Mouse (Mus musculus) layer of hippocampus, postnatal 36 days (tissue): ENCODE data around the gene Ccnt1. TPM values are rescaled to one million over a fixed set of nuclear protein-coding genes. Genes with fewer than 3 reads are reported as not detected.
"Not testable (repeated sequence)": the region's sequence is repeated elsewhere in the genome, so short reads cannot be mapped to it uniquely, and the experiment has no call there.

Source experiments
- DNase-seq, 2 experiments: peaks; one replicate each; pipeline ENCODE4 v3.0.0; 2022
- total RNA-seq, 2 experiments: library from RNA; stranded (reverse); gene quantifications; 2 replicates each; pipeline ENCODE4 v1.2.3; 2021

The Ccnt1 gene
- total RNA-seq, 2 experiments from 2014 or later, result 37.5 to 49.6 TPM

- no peak for DNase-seq
Measured at GRCm38 (mm10) chr15:98595049-98595448, 24.3 kb upstream of the Ccnt1 start.

DNA sequence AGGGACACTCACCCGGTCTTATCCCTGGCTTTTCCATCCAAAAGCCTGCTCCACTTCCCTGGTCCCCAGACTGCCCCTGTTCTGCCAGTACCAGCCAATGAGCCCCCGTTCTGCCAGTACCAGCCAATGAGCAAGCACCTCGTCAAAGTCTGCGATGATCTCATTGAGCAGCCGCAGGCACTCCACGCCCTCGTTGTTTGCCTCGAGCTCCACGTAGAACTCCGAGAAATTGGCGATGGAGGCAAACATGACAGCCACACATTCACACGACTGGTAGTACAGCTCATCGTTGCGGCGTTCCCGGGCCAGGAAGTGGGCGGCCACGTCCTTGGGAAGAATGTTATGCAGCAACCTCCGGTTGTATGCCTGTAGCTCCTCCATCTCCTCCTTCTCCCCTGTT, 23.5 kb upstream of the Ccnt1 start:
- DNase-seq, result peak; percentile 40 to 41

- DNase-seq, result no peak
Measured at GRCm38 (mm10) chr15:98591396-98591795, 20.7 kb upstream of the Ccnt1 start.

GRCm38 (mm10) chr15:98589640-98590336, 19.1 kb upstream of the Ccnt1 start:
- no peak for DNase-seq

DNA sequence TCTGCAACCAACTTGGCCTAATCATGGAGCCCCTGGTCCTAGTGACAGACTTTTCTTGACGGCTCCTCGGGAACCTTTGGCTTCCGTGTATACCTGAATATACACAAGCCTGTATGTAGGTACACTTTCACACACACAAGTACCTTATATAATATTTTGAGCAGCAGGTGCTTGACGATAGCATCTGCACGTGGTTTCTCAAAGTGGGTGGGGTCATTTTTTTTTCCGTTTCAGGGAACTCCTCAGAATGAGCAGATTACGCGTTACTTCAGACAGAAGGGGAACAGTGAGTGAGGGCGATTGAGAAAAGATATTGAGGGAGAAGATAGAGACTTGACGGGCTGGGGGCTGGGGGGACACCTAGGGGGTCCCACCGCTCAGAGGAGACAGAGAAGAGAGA, 17.0 kb upstream of the Ccnt1 start:
- DNase-seq, result no peak

DNA sequence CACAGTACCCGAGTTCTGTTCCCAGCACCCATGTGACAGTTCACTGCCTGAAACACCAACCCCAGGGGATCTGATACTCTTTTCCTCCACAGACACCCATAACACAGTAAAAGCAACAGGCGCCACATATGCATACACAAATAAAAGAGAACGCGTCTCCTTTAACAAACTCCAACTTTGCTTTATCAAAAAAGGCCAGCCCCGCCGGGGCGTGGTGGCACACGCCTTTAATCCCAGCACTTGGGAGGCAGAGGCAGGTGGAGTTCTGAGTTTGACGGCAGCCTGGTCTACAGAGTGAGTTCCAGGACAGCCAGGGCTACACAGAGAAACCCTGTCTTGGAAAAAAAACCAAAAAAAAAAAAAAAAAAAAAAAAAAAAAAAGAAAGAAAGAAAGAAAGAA, 15.4 kb upstream of the Ccnt1 start:
- DNase-seq, result not testable (repeated sequence)

- no peak for DNase-seq
Measured at GRCm38 (mm10) chr15:98585421-98585820, 14.7 kb upstream of the Ccnt1 start.

DNA sequence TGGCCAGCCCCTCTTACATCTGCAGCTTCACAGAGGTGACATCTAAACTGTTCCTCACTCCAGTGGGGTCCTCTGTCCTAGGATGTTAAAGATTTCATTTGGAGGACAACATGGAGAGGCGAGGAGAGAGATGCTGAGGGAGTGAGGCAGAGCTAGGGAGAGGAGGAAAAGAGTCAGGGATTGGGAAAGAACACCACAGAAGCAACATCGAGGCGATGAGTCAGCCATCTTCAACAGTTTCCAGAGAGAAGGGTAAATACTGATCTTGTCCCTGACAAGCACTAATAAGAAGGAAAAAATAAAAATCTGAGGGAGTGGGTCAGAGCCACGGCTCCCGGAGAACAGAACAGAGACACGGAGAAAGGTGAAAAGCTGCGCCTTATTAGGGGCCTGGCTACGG, 12.3 kb upstream of the Ccnt1 start:
- DNase-seq, result no peak

- DNase-seq, result no peak
Measured at GRCm38 (mm10) chr15:98582410-98582809, 11.7 kb upstream of the Ccnt1 start.

GRCm38 (mm10) chr15:98579795-98580464, 9.2 kb upstream of the Ccnt1 start:
- peak; percentile 60 to 67 for DNase-seq

DNA sequence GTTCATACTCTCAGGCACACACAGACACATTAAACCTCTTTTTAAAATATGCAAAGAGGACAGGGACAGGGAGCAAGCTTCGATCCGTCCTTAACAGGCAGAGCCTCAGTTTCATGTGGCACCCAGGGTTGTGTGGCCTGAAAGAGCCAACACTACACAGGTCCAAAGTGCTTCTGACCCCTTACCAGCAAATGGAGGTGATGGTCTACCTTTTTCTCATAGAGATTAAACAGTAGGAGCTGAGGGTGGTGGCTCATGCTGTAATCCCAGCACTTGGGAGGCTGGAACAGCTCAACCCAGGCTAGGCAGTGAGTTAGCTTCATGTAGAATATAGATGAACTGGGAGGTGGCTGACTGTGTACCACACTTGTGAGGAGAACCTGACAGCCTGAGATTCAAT, 8.6 kb upstream of the Ccnt1 start:
- no peak for DNase-seq

DNA sequence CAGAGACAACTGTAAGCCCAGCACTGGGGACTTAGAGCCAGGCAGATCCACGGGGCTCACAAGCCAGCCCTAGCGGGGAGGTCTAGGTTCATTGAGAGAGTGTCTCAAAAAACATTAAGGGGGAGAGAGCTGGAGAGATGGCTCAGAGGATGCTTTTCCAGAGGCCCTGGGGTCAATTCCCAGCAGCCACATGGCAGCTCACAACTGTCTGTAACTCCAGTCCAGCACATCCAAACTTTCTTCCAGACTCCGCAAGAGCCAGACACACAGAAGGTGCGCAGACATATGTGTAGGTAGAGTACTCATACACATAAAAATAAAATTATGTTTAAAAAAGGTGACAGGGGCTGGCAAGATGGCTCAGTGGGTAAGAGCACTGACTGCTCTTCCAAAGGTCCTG, 2.6 kb upstream of the Ccnt1 start:
- DNase-seq, result no peak

DNA sequence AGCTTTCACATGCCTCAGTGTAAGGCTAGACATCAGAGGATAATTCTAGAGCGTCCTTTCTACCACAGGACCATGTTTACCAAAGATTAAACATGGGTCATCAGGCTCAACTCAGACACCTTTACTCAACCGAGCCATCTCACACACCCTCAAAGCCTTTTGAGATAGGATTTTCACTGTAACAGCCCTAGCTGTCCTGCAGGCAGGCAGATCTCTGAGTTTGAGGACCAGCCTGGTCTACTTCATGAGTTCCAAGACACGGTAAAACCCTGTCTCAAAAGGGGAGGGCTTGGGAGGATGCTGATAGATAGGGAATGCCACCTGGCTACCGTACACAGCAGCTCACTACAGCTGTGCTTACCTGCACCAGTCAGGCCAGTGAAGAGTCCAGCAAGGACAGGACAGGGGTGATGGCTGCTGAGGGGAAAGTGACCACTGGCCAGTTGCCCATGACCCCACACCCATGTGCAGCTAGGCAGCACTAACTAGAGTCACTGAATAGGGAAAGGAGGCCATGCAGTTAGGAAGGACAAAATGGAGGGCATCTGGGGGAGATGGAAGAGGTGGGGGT, 843 bp downstream of the Ccnt1 start:
- no peak for DNase-seq

DNA sequence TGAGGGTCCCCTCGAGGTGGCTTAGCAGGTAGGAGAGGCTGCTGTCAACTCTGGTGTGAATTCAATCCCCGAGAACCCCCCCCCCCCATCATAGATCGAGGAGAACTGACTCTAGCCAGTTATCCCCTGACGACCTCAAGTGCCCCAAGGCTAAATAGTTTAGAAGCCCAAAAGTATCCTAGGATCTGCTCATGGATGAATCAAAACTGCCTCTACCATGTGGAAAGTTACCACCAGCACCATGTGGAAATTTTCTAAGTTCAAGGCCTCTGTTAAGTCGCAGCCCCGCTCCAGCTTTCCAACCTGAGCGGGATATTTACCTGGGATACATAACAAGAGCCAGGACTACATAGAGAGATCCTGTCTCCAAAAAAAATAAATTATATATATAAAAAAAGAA, 1.5 kb downstream of the Ccnt1 start:
- DNase-seq, result no peak

- DNase-seq, result no peak
Measured at GRCm38 (mm10) chr15:98568256-98569033, 2.3 kb downstream of the Ccnt1 start.

- DNase-seq, result peak; percentile 100
Measured at GRCm38 (mm10) chr15:98567278-98568134, 3.2 kb downstream of the Ccnt1 start.

- no peak for DNase-seq
Measured at GRCm38 (mm10) chr15:98566973-98567277, 3.8 kb downstream of the Ccnt1 start.

GRCm38 (mm10) chr15:98557186-98557585, 13.5 kb downstream of the Ccnt1 start:
- no peak for DNase-seq

DNA sequence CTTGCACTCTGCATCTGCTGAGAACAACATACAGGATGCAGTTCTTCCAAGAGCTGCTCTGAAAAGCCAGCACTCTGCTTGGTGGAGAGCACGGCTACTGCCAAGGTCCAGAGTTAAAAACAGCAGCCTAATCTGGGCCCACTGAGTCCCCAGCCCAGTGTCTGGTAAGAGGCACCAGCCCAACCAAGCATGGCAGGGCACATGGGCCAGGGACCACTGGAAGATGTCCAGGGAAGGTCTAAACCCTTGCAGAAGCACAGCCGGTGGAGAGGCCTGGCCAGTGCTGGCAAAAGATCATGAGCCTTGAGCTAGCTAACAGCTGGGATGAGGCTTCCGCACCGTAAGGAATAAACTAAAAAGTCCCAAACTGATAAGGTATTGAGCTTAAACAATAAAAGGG, 14.8 kb downstream of the Ccnt1 start:
- no peak for DNase-seq

DNA sequence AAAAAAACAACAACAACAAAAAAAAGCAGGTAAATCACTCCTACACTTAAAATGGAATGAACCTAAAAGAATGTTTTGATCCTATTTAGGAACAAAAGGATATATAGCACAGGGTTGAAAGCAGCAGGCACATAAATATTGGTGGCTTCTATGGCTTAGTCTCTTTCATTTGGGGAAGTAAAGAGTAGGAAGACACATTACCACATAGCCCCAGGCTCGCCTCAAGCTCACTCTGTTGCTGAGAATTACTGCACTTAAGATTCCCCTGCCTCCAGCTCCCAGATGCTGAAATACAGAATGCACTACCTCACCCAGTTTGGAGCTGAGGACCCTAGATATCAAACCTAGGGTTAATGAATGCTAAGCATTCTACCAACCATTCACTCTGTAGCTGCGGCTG, 18.0 kb downstream of the Ccnt1 start:
- DNase-seq, result no peak

- no peak for DNase-seq
Measured at GRCm38 (mm10) chr15:98546843-98547242, 23.9 kb downstream of the Ccnt1 start.

DNA sequence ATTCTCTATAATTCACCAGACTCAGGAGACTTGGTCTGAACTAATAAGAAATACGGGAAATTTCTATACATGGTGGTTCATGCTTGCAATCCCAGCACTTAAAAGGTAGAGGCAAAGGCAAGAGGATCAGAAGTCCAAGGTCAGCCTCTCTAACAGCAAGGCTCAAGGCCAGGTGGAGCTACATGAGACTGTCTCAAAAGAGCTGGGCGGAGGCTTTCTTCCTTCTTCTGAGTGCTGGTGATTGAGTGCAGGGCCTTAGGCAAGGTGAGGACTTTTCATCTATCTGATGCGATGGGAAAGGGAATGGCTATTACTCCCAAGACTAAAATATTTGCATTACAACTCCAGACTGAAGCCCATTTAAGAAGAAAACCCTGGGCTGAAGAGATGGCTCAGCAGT, 25.6 kb downstream of the Ccnt1 start:
- no peak for DNase-seq
